Mouse (Mus musculus) heart, adult 2 months (tissue): ENCODE results near the gene Rnf11.

Source experiments
- CTCF ChIP-seq: fragments of 200-600 bp; IDR thresholded peaks from 2 replicates; pipeline ENCODE4 v1.8.1; 2022; ENCODE audit warnings: antibody characterized with exemption, mild to moderate bottlenecking, moderate library complexity
- EP300 ChIP-seq: fragments of 200-500 bp; IDR thresholded peaks from 2 replicates; pipeline ENCODE4 v1.6.1; 2011; ENCODE audit warnings: low read depth, low read length, control low read depth; ENCODE audit not compliant: insufficient read depth
- POLR2A ChIP-seq: fragments of 200-500 bp; IDR thresholded peaks from 2 replicates; pipeline ENCODE4 v1.6.1; 2011; ENCODE audit warnings: mild to moderate bottlenecking, low read depth, low read length, control low read depth; ENCODE audit not compliant: insufficient read depth

GRCm38 (mm10) chr4:109410681-109411376 lies 73.7 kb downstream of the Rnf11 start:
- TF ChIP-seq POLR2A (no peak), CTCF (no peak), EP300 (no peak)
